Mouse (Mus musculus) erythroblast, embryonic 14.5 days (primary cell): ENCODE results near the gene Fam166a.

ENCODE experiments used
- GATA1 ChIP-seq: IDR thresholded peaks from 2 replicates; pipeline ENCODE4 v1.6.1; 2012; ENCODE audit warnings: low read length, inconsistent platforms, mixed read lengths
- TAL1 ChIP-seq: IDR thresholded peaks from 3 replicates; pipeline ENCODE4 v1.6.1; 2012; ENCODE audit warnings: low read length, inconsistent platforms, mixed read lengths

DNA sequence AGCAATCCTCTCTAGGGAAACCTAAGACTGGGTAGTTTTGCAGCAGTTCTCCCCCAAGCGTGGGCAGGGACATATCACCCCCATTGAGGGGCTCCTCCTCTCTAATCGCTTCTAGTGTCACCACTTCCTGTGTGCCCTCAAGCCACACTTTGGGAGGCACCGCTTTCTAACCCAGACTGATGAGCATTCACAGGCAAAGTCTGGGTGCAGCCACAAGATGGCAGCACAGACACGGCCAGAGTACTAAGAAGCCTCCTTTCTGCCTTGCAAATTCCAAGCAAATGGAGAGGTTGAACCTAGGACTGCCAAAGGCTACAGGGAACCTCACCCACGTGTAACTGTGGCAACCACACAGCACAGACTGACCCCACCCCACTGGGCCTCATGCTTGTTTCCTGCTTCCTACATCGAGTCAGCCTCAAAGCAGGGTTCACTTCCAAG, 25.2 kb upstream of the Fam166a start:
- TF ChIP-seq TAL1 (no peak), GATA1 (no peak)
